Mouse (Mus musculus) urinary bladder, postnatal 14 days (tissue): Measurements from ENCODE around the gene Med22.
A peak's percentile ranks its signal among the peaks of the same experiment; 100 is the strongest.

ENCODE experiments used
- DNase-seq: peaks from one replicate; pipeline ENCODE4 v3.0.0; 2021; ENCODE audit warnings: low spot score

The Med22 gene

DNA sequence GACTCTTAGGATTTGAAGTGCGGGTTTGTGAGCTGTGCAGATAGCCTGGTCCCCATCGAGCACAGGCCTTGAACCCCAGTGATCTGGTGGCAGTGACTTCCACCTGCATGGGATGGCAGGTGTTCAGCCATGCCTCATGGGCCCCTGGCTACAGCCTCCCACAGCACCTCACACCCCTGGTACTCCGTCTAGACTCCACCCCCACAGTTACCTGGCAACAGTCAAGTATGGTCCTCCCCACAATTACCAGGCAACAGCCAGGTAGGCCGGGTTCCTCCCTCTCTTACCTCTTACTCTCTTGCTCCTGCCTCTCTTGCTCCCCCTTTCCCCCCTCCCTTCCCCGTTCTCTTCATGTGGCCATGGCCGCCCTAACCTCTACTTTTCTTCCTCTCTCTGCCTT, 39.8 kb downstream of the Med22 start:
- no peak for DNase-seq

GRCm38 (mm10) chr2:26864879-26865278, 45.6 kb downstream of the Med22 start, which contains the start of gene Abo:
Gene Abo (minus strand): TSS chr2:26864979.
- peak; percentile 14 for DNase-seq

GRCm38 (mm10) chr2:26862856-26863255, 47.6 kb downstream of the Med22 start:
- DNase-seq, result no peak
